Mouse (Mus musculus): ENCODE measurements around the gene Tmtc4. TPM values are rescaled to one million over a fixed set of nuclear protein-coding genes. Genes with fewer than 3 reads are reported as not detected.

Gene Tmtc4
- 21.7 and 23.9 TPM in 2 replicates for polyA plus RNA-seq (2014; fragmentation: Nextera tagmentation; extraction: Ambion mirVana)

GRCm38 (mm10) chr14:122983226-122984215, at the start of gene Tmtc4:
Gene Tmtc4, minus strand, starts transcription at chr14:122984035.
- Histone ChIP-seq H3K27me3 (ENCODE audit: control insufficient read depth, insufficient read depth, low read length) (no peaks in the 10 kb centered on the region), H3K4me1 (ENCODE audit: control insufficient read depth, insufficient read depth, low read length) (peaks cover 11% of the 10 kb centered on the region), H3K36me3 (ENCODE audit: control insufficient read depth, insufficient read depth, low read length) (no peaks in the 10 kb centered on the region), H3K4me3 (ENCODE audit: low read depth, low read length) (peak within 1 kb of the TSS; percentile 82), H3K4me2 (peak within 1 kb of the TSS; percentile 98), H3K9ac (ENCODE audit: low read depth, low read length) (peak within 1 kb of the TSS; percentile 86), H3K9me3 (replicated peaks; ENCODE audit: control insufficient read depth, low read length) (no peaks in the 10 kb centered on the region), H3K27ac (ENCODE audit: low read depth, low read length) (peak within 1 kb of the TSS; percentile 95)
- under 1% methylated on average over 47 of the region's 54 CpGs for WGBS (ENCODE audit: insufficient replicate concordance)
- peak; percentile 99 for ATAC-seq (replicated peaks; ENCODE audit: insufficient number of reproducible peaks, low FRiP score, low TSS enrichment)

- no peak overlapping the region for H3K4me2 ChIP-seq
- H3K4me3 ChIP-seq (ENCODE audit: low read depth, low read length) = no peak overlapping the region
- H3K9ac ChIP-seq (ENCODE audit: low read depth, low read length) = no peak overlapping the region
- no peaks in the 10 kb centered on the region for H3K36me3 ChIP-seq (ENCODE audit: control insufficient read depth, insufficient read depth, low read length)
- no peaks in the 10 kb centered on the region for H3K9me3 ChIP-seq (replicated peaks; ENCODE audit: control insufficient read depth, low read length)
- no peaks in the 10 kb centered on the region for H3K4me1 ChIP-seq (ENCODE audit: control insufficient read depth, insufficient read depth, low read length)
- no peak overlapping the region for H3K27ac ChIP-seq (ENCODE audit: low read depth, low read length)
- no peak for ATAC-seq (replicated peaks; ENCODE audit: insufficient number of reproducible peaks, low FRiP score, low TSS enrichment)
- 78% methylated on average over 1 of the region's 1 CpGs for WGBS (ENCODE audit: insufficient replicate concordance)
- no peaks in the 10 kb centered on the region for H3K27me3 ChIP-seq (ENCODE audit: control insufficient read depth, insufficient read depth, low read length)
Measured at GRCm38 (mm10) chr14:123032435-123032834, 48.6 kb upstream of the Tmtc4 start.

- no peak overlapping the region for H3K27ac ChIP-seq (ENCODE audit: low read depth, low read length)
- 68% methylated on average over 2 of the region's 2 CpGs for WGBS (ENCODE audit: insufficient replicate concordance)
- H3K4me3 ChIP-seq (ENCODE audit: low read depth, low read length) = no peak overlapping the region
- H3K27me3 ChIP-seq (ENCODE audit: control insufficient read depth, insufficient read depth, low read length) = no peaks in the 10 kb centered on the region
- H3K36me3 ChIP-seq (ENCODE audit: control insufficient read depth, insufficient read depth, low read length) = no peaks in the 10 kb centered on the region
- H3K9me3 ChIP-seq (replicated peaks; ENCODE audit: control insufficient read depth, low read length) = no peaks in the 10 kb centered on the region
- ATAC-seq (replicated peaks; ENCODE audit: insufficient number of reproducible peaks, low FRiP score, low TSS enrichment) = no peak
- H3K4me1 ChIP-seq (ENCODE audit: control insufficient read depth, insufficient read depth, low read length) = no peaks in the 10 kb centered on the region
- H3K4me2 ChIP-seq = no peak overlapping the region
- no peak overlapping the region for H3K9ac ChIP-seq (ENCODE audit: low read depth, low read length)
Measured at GRCm38 (mm10) chr14:123027876-123028275, 44.0 kb upstream of the Tmtc4 start.

- no peak overlapping the region for H3K9ac ChIP-seq (ENCODE audit: low read depth, low read length)
- H3K4me1 ChIP-seq (ENCODE audit: control insufficient read depth, insufficient read depth, low read length) = no peaks in the 10 kb centered on the region
- H3K36me3 ChIP-seq (ENCODE audit: control insufficient read depth, insufficient read depth, low read length) = no peaks in the 10 kb centered on the region
- no peak overlapping the region for H3K27ac ChIP-seq (ENCODE audit: low read depth, low read length)
- no peaks in the 10 kb centered on the region for H3K27me3 ChIP-seq (ENCODE audit: control insufficient read depth, insufficient read depth, low read length)
- no peak for ATAC-seq (replicated peaks; ENCODE audit: insufficient number of reproducible peaks, low FRiP score, low TSS enrichment)
- no peaks in the 10 kb centered on the region for H3K9me3 ChIP-seq (replicated peaks; ENCODE audit: control insufficient read depth, low read length)
- H3K4me2 ChIP-seq = no peak overlapping the region
- H3K4me3 ChIP-seq (ENCODE audit: low read depth, low read length) = no peak overlapping the region
Measured at GRCm38 (mm10) chr14:123022981-123023380, 39.1 kb upstream of the Tmtc4 start.

GRCm38 (mm10) chr14:123016310-123016709, 32.5 kb upstream of the Tmtc4 start:
- Histone ChIP-seq H3K27me3 (ENCODE audit: control insufficient read depth, insufficient read depth, low read length) (no peaks in the 10 kb centered on the region), H3K4me2 (no peak overlapping the region), H3K9me3 (replicated peaks; ENCODE audit: control insufficient read depth, low read length) (0 out of 2 replicates have a peak, but pooled peaks cover 2% of the 10 kb centered on the region), H3K36me3 (ENCODE audit: control insufficient read depth, insufficient read depth, low read length) (no peaks in the 10 kb centered on the region), H3K4me1 (ENCODE audit: control insufficient read depth, insufficient read depth, low read length) (no peaks in the 10 kb centered on the region), H3K4me3 (ENCODE audit: low read depth, low read length) (no peak overlapping the region), H3K9ac (ENCODE audit: low read depth, low read length) (no peak overlapping the region), H3K27ac (ENCODE audit: low read depth, low read length) (no peak overlapping the region)
- WGBS (ENCODE audit: insufficient replicate concordance) = 76% methylated on average over 1 of the region's 1 CpGs
- no peak for ATAC-seq (replicated peaks; ENCODE audit: insufficient number of reproducible peaks, low FRiP score, low TSS enrichment)

- no peak overlapping the region for H3K9ac ChIP-seq (ENCODE audit: low read depth, low read length)
- WGBS (ENCODE audit: insufficient replicate concordance) = 75% methylated on average over 2 of the region's 2 CpGs
Measured at GRCm38 (mm10) chr14:123015687-123016086, 31.9 kb upstream of the Tmtc4 start.

GRCm38 (mm10) chr14:123009108-123010018, 25.5 kb upstream of the Tmtc4 start:
- 25% methylated on average over 18 of the region's 18 CpGs for WGBS (ENCODE audit: insufficient replicate concordance)
- no peaks in the 10 kb centered on the region for H3K27me3 ChIP-seq (ENCODE audit: control insufficient read depth, insufficient read depth, low read length)
- H3K36me3 ChIP-seq (ENCODE audit: control insufficient read depth, insufficient read depth, low read length) = no peaks in the 10 kb centered on the region
- no peak overlapping the region for H3K9ac ChIP-seq (ENCODE audit: low read depth, low read length)
- no peak overlapping the region for H3K4me3 ChIP-seq (ENCODE audit: low read depth, low read length)
- 0 out of 2 replicates have a peak, but pooled peaks cover 4% of the 10 kb centered on the region for H3K4me1 ChIP-seq (ENCODE audit: control insufficient read depth, insufficient read depth, low read length)
- no peaks in the 10 kb centered on the region for H3K9me3 ChIP-seq (replicated peaks; ENCODE audit: control insufficient read depth, low read length)
- peak overlapping the region; percentile 7; the same call in 1 of the 2 replicates for H3K4me2 ChIP-seq
- peak; percentile 71 for ATAC-seq (replicated peaks; ENCODE audit: insufficient number of reproducible peaks, low FRiP score, low TSS enrichment)
- no peak overlapping the region for H3K27ac ChIP-seq (ENCODE audit: low read depth, low read length)

More at GRCm38 (mm10) chr14:123015687-123016086, 31.9 kb upstream of the Tmtc4 start:
- Histone ChIP-seq H3K4me2 (no peak overlapping the region), H3K4me3 (ENCODE audit: low read depth, low read length) (no peak overlapping the region), H3K4me1 (ENCODE audit: control insufficient read depth, insufficient read depth, low read length) (no peaks in the 10 kb centered on the region), H3K9me3 (replicated peaks; ENCODE audit: control insufficient read depth, low read length) (0 out of 2 replicates have a peak, but pooled peaks cover 2% of the 10 kb centered on the region), H3K27ac (ENCODE audit: low read depth, low read length) (no peak overlapping the region), H3K36me3 (ENCODE audit: control insufficient read depth, insufficient read depth, low read length) (no peaks in the 10 kb centered on the region), H3K27me3 (ENCODE audit: control insufficient read depth, insufficient read depth, low read length) (no peaks in the 10 kb centered on the region)
- ATAC-seq (replicated peaks; ENCODE audit: insufficient number of reproducible peaks, low FRiP score, low TSS enrichment) = no peak

GRCm38 (mm10) chr14:123008672-123009071, 24.8 kb upstream of the Tmtc4 start:
- H3K4me2 ChIP-seq = no peak overlapping the region; the same call in 1 of the 2 replicates
- no peak overlapping the region for H3K4me3 ChIP-seq (ENCODE audit: low read depth, low read length)
- H3K27ac ChIP-seq (ENCODE audit: low read depth, low read length) = no peak overlapping the region; the same call in 1 of the 2 replicates
- no peak overlapping the region for H3K9ac ChIP-seq (ENCODE audit: low read depth, low read length)
- no peaks in the 10 kb centered on the region for H3K9me3 ChIP-seq (replicated peaks; ENCODE audit: control insufficient read depth, low read length)
- ATAC-seq (replicated peaks; ENCODE audit: insufficient number of reproducible peaks, low FRiP score, low TSS enrichment) = no peak
- 0 out of 2 replicates have a peak, but pooled peaks cover 4% of the 10 kb centered on the region for H3K4me1 ChIP-seq (ENCODE audit: control insufficient read depth, insufficient read depth, low read length)
- 46% methylated on average over 2 of the region's 2 CpGs for WGBS (ENCODE audit: insufficient replicate concordance)
- H3K36me3 ChIP-seq (ENCODE audit: control insufficient read depth, insufficient read depth, low read length) = no peaks in the 10 kb centered on the region
- no peaks in the 10 kb centered on the region for H3K27me3 ChIP-seq (ENCODE audit: control insufficient read depth, insufficient read depth, low read length)

Data from heart, embryonic 11.5 days (tissue).